Comparison of ENCODE assay signal across 7 mouse cellular contexts in the genomic region with DNA sequence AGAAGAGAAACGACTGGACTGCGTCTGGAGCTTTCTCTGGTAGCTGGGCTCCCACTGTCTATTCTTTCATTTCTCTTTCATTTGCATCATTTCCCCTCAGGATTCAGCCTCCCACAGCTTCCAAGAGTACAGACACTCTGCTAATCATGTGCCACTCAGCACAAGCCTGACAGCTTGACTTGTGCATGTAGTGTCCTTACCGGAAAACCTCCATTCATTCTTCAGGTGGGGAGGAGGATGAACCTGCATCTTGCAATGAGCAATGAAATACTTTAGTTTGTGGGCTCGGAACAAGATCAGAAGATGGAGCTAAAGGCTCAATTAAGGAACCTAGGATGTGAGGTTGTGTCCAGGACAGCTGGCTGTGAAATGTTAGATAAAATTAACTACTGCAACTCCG.
A peak's percentile ranks its signal among the peaks of the same experiment; 100 is the strongest.
DNase-seq lines count a peak whose midpoint lies in the region; ATAC-seq and TF ChIP-seq lines count a peak whose summit lies in the region.

No protein-coding gene starts in this region.

- no peak overlapping the region for H3K27ac ChIP-seq in lung, embryonic 15.5 days
- no peak overlapping the region for H3K27ac ChIP-seq in forebrain, embryonic 16.5 days (ENCODE audit: low read length)
- no peak overlapping the region for H3K27ac ChIP-seq in limb, embryonic 14.5 days (replicated peaks; ENCODE audit: low read depth, low read length)

- peaks cover 13% of the 10 kb centered on the region for H3K4me1 ChIP-seq in lung, embryonic 15.5 days
- H3K4me1 ChIP-seq in forebrain, embryonic 16.5 days (replicated peaks; ENCODE audit: control insufficient read depth, insufficient read depth, low read length): peaks cover 15% of the 10 kb centered on the region
- peaks cover 9% of the 10 kb centered on the region for H3K4me1 ChIP-seq in limb, embryonic 14.5 days (ENCODE audit: control insufficient read depth, insufficient read depth, low read length)

- WGBS in lung, embryonic 15.5 days: 7% methylated on average over 5 of the region's 5 CpGs
- WGBS in forebrain, embryonic 16.5 days: 2% methylated on average over 5 of the region's 5 CpGs
- WGBS in limb, embryonic 14.5 days: 2% methylated on average over 5 of the region's 5 CpGs

- ATAC-seq in lung, embryonic 15.5 days (ENCODE audit: borderline replicate concordance, extremely low read depth, low FRiP score, low TSS enrichment): no peak; the same call in 1 of the 2 replicates
- peak; percentile 51 for ATAC-seq in forebrain, embryonic 16.5 days
- no peak for ATAC-seq in limb, embryonic 14.5 days (ENCODE audit: low FRiP score, low read depth)

- peak overlapping the region; percentile 54 for H3K4me3 ChIP-seq in lung, embryonic 15.5 days
- peak overlapping the region; percentile 67 for H3K4me3 ChIP-seq in forebrain, embryonic 16.5 days (replicated peaks; ENCODE audit: low read length)
- peak overlapping the region; percentile 53 for H3K4me3 ChIP-seq in limb, embryonic 14.5 days (replicated peaks; ENCODE audit: low read length)

- no peaks in the 10 kb centered on the region for H3K9me3 ChIP-seq in lung, embryonic 15.5 days
- no peaks in the 10 kb centered on the region for H3K9me3 ChIP-seq in forebrain, embryonic 16.5 days (ENCODE audit: control insufficient read depth, low read length)
- no peaks in the 10 kb centered on the region for H3K9me3 ChIP-seq in limb, embryonic 14.5 days (ENCODE audit: control insufficient read depth, low read length)

- H3K9ac ChIP-seq in lung, embryonic 15.5 days: peak overlapping the region; percentile 48; the same call in 1 of the 2 replicates
- H3K9ac ChIP-seq in forebrain, embryonic 16.5 days (replicated peaks; ENCODE audit: low read depth, low read length): peak overlapping the region; percentile 73
- H3K9ac ChIP-seq in limb, embryonic 14.5 days (ENCODE audit: low read depth, low read length, severe bottlenecking): peak overlapping the region; percentile 58

- H3K27me3 ChIP-seq in lung, embryonic 15.5 days: no peaks in the 10 kb centered on the region
- H3K27me3 ChIP-seq in forebrain, embryonic 16.5 days (replicated peaks; ENCODE audit: control insufficient read depth, insufficient read depth, low read length): no peaks in the 10 kb centered on the region
- no peaks in the 10 kb centered on the region for H3K27me3 ChIP-seq in limb, embryonic 14.5 days (ENCODE audit: control insufficient read depth, insufficient read depth, low read length)

- DNase-seq in lung, postnatal 10 days: no peak
- peak; percentile 50 for DNase-seq in cerebellum, adult 8-10 months
- no peak for DNase-seq in limb, embryonic 14.5 days (ENCODE audit: low spot score)
- peak; percentile 4 for DNase-seq in right cerebral cortex, postnatal 4 days
- DNase-seq in spleen, postnatal 10 days (ENCODE audit: low spot score in 2 of 2): no peak

- no peak for TF ChIP-seq POLR2A in limb, embryonic 14.5 days (IDR thresholded peaks at IDR 0.05; ENCODE audit: borderline replicate concordance, extremely low read depth, insufficient read depth, insufficient read length)

- H3K36me3 ChIP-seq in lung, embryonic 15.5 days: no peaks in the 10 kb centered on the region
- H3K36me3 ChIP-seq in forebrain, embryonic 16.5 days (ENCODE audit: control insufficient read depth, insufficient read depth): no peaks in the 10 kb centered on the region
- no peaks in the 10 kb centered on the region for H3K36me3 ChIP-seq in limb, embryonic 14.5 days (ENCODE audit: control insufficient read depth, insufficient read depth, low read length)

- H3K4me2 ChIP-seq in lung, embryonic 15.5 days: peak overlapping the region; percentile 96
- peak overlapping the region; percentile 99 for H3K4me2 ChIP-seq in forebrain, embryonic 16.5 days (ENCODE audit: low read length)
- peak overlapping the region; percentile 97 for H3K4me2 ChIP-seq in limb, embryonic 14.5 days (replicated peaks; ENCODE audit: low read depth, low read length, severe bottlenecking)

Comparison
In these comparisons a context has a peak if more than half of its experiments do, and no peak if none do; other contexts are left out.
1. DNase-seq: peak in cerebellum, adult 8-10 months (single experiment) and right cerebral cortex, postnatal 4 days (single experiment); none in lung, postnatal 10 days (single experiment), limb, embryonic 14.5 days (single experiment) and spleen, postnatal 10 days (0 of 2).
2. Peak in every context shown above with its lines, with median percentiles within 50 percentile points of each other: H3K4me2 ChIP-seq, H3K4me3 ChIP-seq and H3K9ac ChIP-seq.